Mouse (Mus musculus) hindbrain, embryonic 10.5 days (tissue): ENCODE data around the gene Mex3d. TPM values are rescaled to one million over a fixed set of nuclear protein-coding genes. Genes with fewer than 3 reads are reported as not detected.

Experiments used
- polyA plus RNA-seq: library from polyadenylated mRNA; unstranded; fragments of >200 nt; fragmentation: Nextera tagmentation; extraction: Ambion mirVana; gene quantifications from 2 replicates; pipeline ENCODE4 v1.2.1, GENCODE M21; 2016

Mex3d gene
- polyA plus RNA-seq, 1 experiment from 2014 or later = 8.8 TPM

Other genes starting within 250 kb of the Mex3d start
- gene Atp5d, start 249.0 kb downstream of the Mex3d start, polyA plus RNA-seq = 484 and 504 TPM in 2 replicates
- 7.1 and 15.0 TPM in 2 replicates for gene Cbarp, start 246.8 kb downstream of the Mex3d start, polyA plus RNA-seq
- gene Midn, start 239.4 kb downstream of the Mex3d start, polyA plus RNA-seq = 22.3 and 24.6 TPM in 2 replicates
- gene Cirbp, start 221.7 kb downstream of the Mex3d start, polyA plus RNA-seq = 95.3 and 153 TPM in 2 replicates
- 12.9 and 14.4 TPM in 2 replicates for gene 1600002K03Rik, start 214.7 kb downstream of the Mex3d start, polyA plus RNA-seq
- gene Efna2, start 208.2 kb downstream of the Mex3d start, polyA plus RNA-seq = 41.3 and 43.7 TPM in 2 replicates
- 63.6 and 102 TPM in 2 replicates for gene Mum1, start 161.2 kb downstream of the Mex3d start, polyA plus RNA-seq
- gene Ndufs7, start 138.5 kb downstream of the Mex3d start, polyA plus RNA-seq = 303 and 313 TPM in 2 replicates
- gene Gamt, start 126.6 kb downstream of the Mex3d start, polyA plus RNA-seq = 38.3 and 45.1 TPM in 2 replicates
- gene Dazap1, start 126.2 kb downstream of the Mex3d start, polyA plus RNA-seq = 51.0 and 51.2 TPM in 2 replicates
- 971 and 1,039 TPM in 2 replicates for gene Rps15, start 95.2 kb downstream of the Mex3d start, polyA plus RNA-seq
- gene Apc2, start 91.7 kb downstream of the Mex3d start, polyA plus RNA-seq = 30.4 and 86.1 TPM in 2 replicates
- 55.6 and 60.9 TPM in 2 replicates for gene 2310011J03Rik, start 67.1 kb downstream of the Mex3d start, polyA plus RNA-seq
- 3.3 and 3.9 TPM in 2 replicates for gene Pcsk4, start 58.2 kb downstream of the Mex3d start, polyA plus RNA-seq
- 7.2 and 11.2 TPM in 2 replicates for gene Reep6, start 57.7 kb downstream of the Mex3d start, polyA plus RNA-seq
- 0.45 and 1.3 TPM in 2 replicates for gene Adamtsl5, start 39.2 kb downstream of the Mex3d start, polyA plus RNA-seq
- gene Plk5, start 31.2 kb downstream of the Mex3d start, polyA plus RNA-seq = 0.22 and 0.44 TPM in 2 replicates
- 341 and 365 TPM in 2 replicates for gene Mbd3, start 11.9 kb upstream of the Mex3d start, polyA plus RNA-seq
- 648 and 654 TPM in 2 replicates for gene Uqcr11, start 19.2 kb upstream of the Mex3d start, polyA plus RNA-seq
- 191 and 198 TPM in 2 replicates for gene Tcf3, start 46.0 kb upstream of the Mex3d start, polyA plus RNA-seq
- 1.1 and 2.0 TPM in 2 replicates for gene Onecut3, start 107.2 kb upstream of the Mex3d start, polyA plus RNA-seq
- 0.56 and 0.90 TPM in 2 replicates for gene Atp8b3, start 151.5 kb upstream of the Mex3d start, polyA plus RNA-seq
- gene Rexo1, start 173.9 kb upstream of the Mex3d start, polyA plus RNA-seq = 33.3 and 38.5 TPM in 2 replicates
- gene Klf16, start 189.7 kb upstream of the Mex3d start, polyA plus RNA-seq = 6.9 and 7.3 TPM in 2 replicates
- gene Abhd17a, start 202.7 kb upstream of the Mex3d start, polyA plus RNA-seq = 89.1 and 109 TPM in 2 replicates
- 89.9 and 92.0 TPM in 2 replicates for gene Scamp4, start 215.2 kb upstream of the Mex3d start, polyA plus RNA-seq
- 11.0 and 11.3 TPM in 2 replicates for gene Adat3, start 215.2 kb upstream of the Mex3d start, polyA plus RNA-seq
- gene Gm49322, start 218.4 kb upstream of the Mex3d start, polyA plus RNA-seq = 4.6 and 5.5 TPM in 2 replicates
- gene Csnk1g2, start 235.2 kb upstream of the Mex3d start, polyA plus RNA-seq = 169 and 180 TPM in 2 replicates